Mouse (Mus musculus): Measurements from ENCODE around the gene Gm20388. TPM values are rescaled to one million over a fixed set of nuclear protein-coding genes. Genes with fewer than 3 reads are reported as not detected.
"Not testable (repeated sequence)": the region's sequence is repeated elsewhere in the genome, so short reads cannot be mapped to it uniquely, and the experiment has no call there.

Gm20388 gene
- polyA plus RNA-seq, 1 experiment, result 23.9 TPM

- no peak for TF ChIP-seq POLR2A (IDR thresholded peaks at IDR 0.05; ENCODE audit: extremely low read depth, insufficient read depth, low read length)
- no peak for TF ChIP-seq CTCF (IDR thresholded peaks at IDR 0.05; ENCODE audit: extremely low read depth, insufficient read depth, low read length)
- Histone ChIP-seq H3K4me1 (ENCODE audit: control insufficient read depth, insufficient read depth, low read length) (peaks cover 3% of the 10 kb centered on the region), H3K27ac (ENCODE audit: insufficient read depth, low read length) (no peak overlapping the region), H3K4me3 (ENCODE audit: insufficient read depth, low read length) (no peak overlapping the region)
These were observed 423.0 kb downstream of the Gm20388 start for GRCm38 (mm10) chr8:120333681-120334080.

- not testable (repeated sequence) for H3K4me3 ChIP-seq (ENCODE audit: insufficient read depth, low read length); H3K4me1 ChIP-seq (ENCODE audit: control insufficient read depth, insufficient read depth, low read length); H3K27ac ChIP-seq (ENCODE audit: insufficient read depth, low read length)
These were observed 423.6 kb downstream of the Gm20388 start for GRCm38 (mm10) chr8:120334261-120334660.

GRCm38 (mm10) chr8:120334878-120335261 lies 424.2 kb downstream of the Gm20388 start:
- Histone ChIP-seq H3K4me1 (ENCODE audit: control insufficient read depth, insufficient read depth, low read length) (no peaks in the 10 kb centered on the region), H3K27ac (ENCODE audit: insufficient read depth, low read length) (no peak overlapping the region), H3K4me3 (ENCODE audit: insufficient read depth, low read length) (no peak overlapping the region)
- TF ChIP-seq POLR2A (IDR thresholded peaks at IDR 0.05; ENCODE audit: extremely low read depth, insufficient read depth, low read length) (no peak), CTCF (IDR thresholded peaks at IDR 0.05; ENCODE audit: extremely low read depth, insufficient read depth, low read length) (no peak)

DNA sequence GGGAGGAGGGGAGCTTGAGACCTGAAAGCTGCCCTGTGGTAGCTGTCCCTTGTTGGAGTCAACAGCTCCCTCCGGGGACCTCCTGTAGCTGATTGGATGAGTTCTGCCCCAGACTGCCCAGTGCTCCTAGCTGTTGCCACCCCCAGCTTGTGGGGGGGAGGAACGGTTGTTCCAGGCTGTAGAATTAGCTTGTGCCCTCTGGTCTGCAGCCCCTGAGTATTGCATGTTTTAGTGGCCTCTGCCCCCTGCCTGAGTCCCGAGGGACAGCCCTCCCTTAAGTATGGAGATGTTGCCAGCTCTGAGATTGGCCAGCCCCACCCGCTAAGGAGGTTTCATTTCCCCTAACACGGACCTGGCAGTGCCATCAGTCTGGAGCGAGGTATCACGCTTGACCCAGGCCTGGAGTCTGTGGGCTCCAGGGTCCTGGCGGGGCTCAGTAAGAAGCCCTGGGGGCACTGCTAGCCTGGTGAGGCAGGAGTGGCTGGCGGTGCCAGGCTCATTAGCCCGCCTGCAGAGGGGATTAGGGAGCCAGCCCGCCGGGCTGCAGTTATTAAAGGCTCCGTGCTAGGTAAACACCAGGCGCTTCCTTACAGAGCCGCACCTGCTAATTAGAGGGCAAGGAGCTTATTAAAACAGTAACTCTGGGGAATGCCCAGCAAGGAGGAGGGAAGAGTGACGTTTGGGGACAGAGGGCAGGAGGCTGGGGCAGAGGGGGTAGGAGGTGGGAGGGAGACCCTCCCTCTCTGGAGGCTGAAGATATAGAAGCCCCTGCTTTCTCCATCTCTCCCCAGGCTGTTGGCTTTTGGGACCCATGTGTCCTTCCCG lies 424.8 kb downstream of the Gm20388 start:
- Histone ChIP-seq H3K4me3 (ENCODE audit: insufficient read depth, low read length) (no peak overlapping the region), H3K27ac (ENCODE audit: insufficient read depth, low read length) (no peak overlapping the region), H3K4me1 (ENCODE audit: control insufficient read depth, insufficient read depth, low read length) (no peaks in the 10 kb centered on the region)
- TF ChIP-seq CTCF (IDR thresholded peaks at IDR 0.05; ENCODE audit: extremely low read depth, insufficient read depth, low read length), result no peak
- no peak for TF ChIP-seq POLR2A (IDR thresholded peaks at IDR 0.05; ENCODE audit: extremely low read depth, insufficient read depth, low read length)

GRCm38 (mm10) chr8:120336087-120336380 lies 425.4 kb downstream of the Gm20388 start:
- Histone ChIP-seq H3K4me3 (ENCODE audit: insufficient read depth, low read length) (no peak overlapping the region), H3K27ac (ENCODE audit: insufficient read depth, low read length) (no peak overlapping the region), H3K4me1 (ENCODE audit: control insufficient read depth, insufficient read depth, low read length) (no peaks in the 10 kb centered on the region)
- TF ChIP-seq CTCF (IDR thresholded peaks at IDR 0.05; ENCODE audit: extremely low read depth, insufficient read depth, low read length), result no peak
- no peak for TF ChIP-seq POLR2A (IDR thresholded peaks at IDR 0.05; ENCODE audit: extremely low read depth, insufficient read depth, low read length)

DNA sequence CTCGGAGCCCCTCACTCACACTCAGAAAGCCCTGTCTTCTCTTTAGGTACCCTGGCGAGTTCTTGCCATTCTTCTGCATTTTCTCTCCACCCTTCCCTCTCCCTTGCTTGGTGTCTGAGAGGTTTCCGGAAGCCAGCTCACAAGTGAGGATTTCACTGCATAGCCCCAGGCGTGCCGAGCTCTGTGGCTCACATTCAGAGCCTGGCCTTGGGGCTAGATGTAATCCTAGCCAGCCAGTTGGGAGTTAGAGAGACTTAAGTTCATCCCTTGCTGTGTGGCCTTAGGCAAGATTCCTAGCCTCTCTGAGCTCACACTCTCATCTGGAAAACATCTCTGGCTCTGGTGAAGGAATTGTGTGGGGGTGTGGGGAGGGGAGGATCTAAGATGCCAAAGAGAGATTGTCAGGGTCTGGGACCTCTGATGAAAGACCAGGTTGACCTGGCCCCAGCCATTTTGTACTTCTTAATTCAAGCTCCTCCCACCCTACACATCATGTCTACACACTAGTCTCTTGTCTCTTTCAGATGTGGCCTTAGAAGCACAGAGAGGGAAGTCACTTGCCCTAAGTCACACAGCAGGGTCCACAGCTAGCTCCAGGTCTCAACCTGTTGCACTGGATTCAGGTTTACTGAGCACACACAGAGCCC lies 426.4 kb downstream of the Gm20388 start:
- no peak overlapping the region for H3K4me3 ChIP-seq (ENCODE audit: insufficient read depth, low read length)
- TF ChIP-seq CTCF (IDR thresholded peaks at IDR 0.05; ENCODE audit: extremely low read depth, insufficient read depth, low read length) (no peak), POLR2A (IDR thresholded peaks at IDR 0.05; ENCODE audit: extremely low read depth, insufficient read depth, low read length) (no peak)
- H3K27ac ChIP-seq (ENCODE audit: insufficient read depth, low read length), result no peak overlapping the region
- H3K4me1 ChIP-seq (ENCODE audit: control insufficient read depth, insufficient read depth, low read length), result no peaks in the 10 kb centered on the region

DNA sequence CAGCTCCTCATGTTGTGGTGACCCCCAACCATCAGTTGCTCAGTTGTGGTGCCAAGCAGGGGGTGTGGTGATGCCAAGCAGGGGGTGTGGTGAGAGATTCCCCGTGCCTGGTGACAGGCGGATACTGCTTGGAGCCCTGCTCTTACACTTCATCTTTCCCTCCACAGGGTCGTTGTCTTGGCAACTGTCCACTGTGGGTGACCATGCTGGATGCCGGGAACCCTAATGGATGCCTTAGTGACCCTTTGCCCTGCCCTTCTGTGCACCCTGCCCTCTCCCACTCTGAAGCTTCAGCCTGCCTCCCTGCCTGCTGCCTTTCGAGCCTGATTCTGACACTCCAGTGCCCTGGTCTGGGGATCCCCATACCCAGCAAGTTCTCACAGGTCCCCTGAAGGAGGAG lies 427.0 kb downstream of the Gm20388 start:
- TF ChIP-seq POLR2A (IDR thresholded peaks at IDR 0.05; ENCODE audit: extremely low read depth, insufficient read depth, low read length) (no peak), CTCF (IDR thresholded peaks at IDR 0.05; ENCODE audit: extremely low read depth, insufficient read depth, low read length) (no peak)
- no peak overlapping the region for H3K27ac ChIP-seq (ENCODE audit: insufficient read depth, low read length)
- no peaks in the 10 kb centered on the region for H3K4me1 ChIP-seq (ENCODE audit: control insufficient read depth, insufficient read depth, low read length)
- no peak overlapping the region for H3K4me3 ChIP-seq (ENCODE audit: insufficient read depth, low read length)

DNA sequence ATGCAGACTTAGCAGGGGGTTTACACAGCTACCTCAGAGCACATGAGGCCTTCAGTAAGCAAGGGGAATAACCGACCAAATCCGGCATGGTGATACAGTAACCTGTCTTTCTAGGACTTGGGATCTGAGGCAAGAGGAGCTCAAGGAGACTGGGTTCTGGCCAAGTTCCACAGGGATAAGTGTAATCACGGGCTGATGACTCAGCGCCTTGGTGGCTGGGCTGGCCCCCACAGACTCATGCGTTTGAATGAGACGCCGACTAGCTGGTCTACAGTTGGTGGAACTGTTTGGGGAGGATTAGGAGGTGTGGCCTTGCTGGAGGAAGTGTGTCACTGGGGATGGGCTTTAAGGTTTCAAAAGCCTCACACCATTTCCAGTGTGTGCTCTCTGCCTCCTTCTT lies 428.0 kb downstream of the Gm20388 start:
- TF ChIP-seq POLR2A (IDR thresholded peaks at IDR 0.05; ENCODE audit: extremely low read depth, insufficient read depth, low read length) (no peak), CTCF (IDR thresholded peaks at IDR 0.05; ENCODE audit: extremely low read depth, insufficient read depth, low read length) (no peak)
- Histone ChIP-seq H3K4me3 (ENCODE audit: insufficient read depth, low read length) (no peak overlapping the region), H3K27ac (ENCODE audit: insufficient read depth, low read length) (no peak overlapping the region), H3K4me1 (ENCODE audit: control insufficient read depth, insufficient read depth, low read length) (no peaks in the 10 kb centered on the region)

DNA sequence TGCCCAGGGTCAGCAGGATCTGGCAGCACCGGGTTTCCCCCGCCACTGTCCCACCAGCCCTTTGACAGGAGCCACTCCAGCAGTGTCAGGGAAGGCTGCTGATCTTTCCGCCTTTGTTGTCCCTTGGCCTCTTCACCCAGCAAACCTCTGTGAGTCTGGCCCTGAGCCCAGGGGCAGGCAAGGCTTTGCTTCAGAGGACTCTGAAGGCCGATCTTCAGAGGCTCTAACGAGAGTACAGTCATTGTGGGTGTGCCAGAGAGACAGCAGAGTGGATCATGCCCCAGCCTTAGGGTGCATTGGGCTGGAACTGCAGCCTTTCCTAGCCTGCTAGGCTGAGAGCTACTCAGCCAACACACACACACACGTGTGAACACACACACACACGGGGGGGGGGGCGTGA lies 429.1 kb downstream of the Gm20388 start:
- TF ChIP-seq CTCF (IDR thresholded peaks at IDR 0.05; ENCODE audit: extremely low read depth, insufficient read depth, low read length) (no peak), POLR2A (IDR thresholded peaks at IDR 0.05; ENCODE audit: extremely low read depth, insufficient read depth, low read length) (no peak)
- Histone ChIP-seq H3K4me1 (ENCODE audit: control insufficient read depth, insufficient read depth, low read length) (no peaks in the 10 kb centered on the region), H3K4me3 (ENCODE audit: insufficient read depth, low read length) (no peak overlapping the region)

GRCm38 (mm10) chr8:120341124-120341523 lies 430.5 kb downstream of the Gm20388 start:
- no peak overlapping the region for H3K27ac ChIP-seq (ENCODE audit: insufficient read depth, low read length)
- H3K4me1 ChIP-seq (ENCODE audit: control insufficient read depth, insufficient read depth, low read length), result peaks cover 2% of the 10 kb centered on the region
- TF ChIP-seq CTCF (IDR thresholded peaks at IDR 0.05; ENCODE audit: extremely low read depth, insufficient read depth, low read length), result no peak
- no peak for TF ChIP-seq POLR2A (IDR thresholded peaks at IDR 0.05; ENCODE audit: extremely low read depth, insufficient read depth, low read length)
- no peak overlapping the region for H3K4me3 ChIP-seq (ENCODE audit: insufficient read depth, low read length)

More for the DNA sequence above, 429.1 kb downstream of the Gm20388 start:
- no peak overlapping the region; the same call in 1 of the 2 replicates for H3K27ac ChIP-seq (ENCODE audit: insufficient read depth, low read length)

Measured in cortical plate, adult 2 months (tissue).